Mouse (Mus musculus): ENCODE measurements at regions not wholly inside any gene's neighbourhood (a gene's known extent, or its start where the extent isn't known, plus 50 kb on each side); places are given as distances from the start of the nearest gene placed in this dataset.

- H3K27me3 ChIP-seq (ENCODE audit: control insufficient read depth, insufficient read depth, low read length) = no peaks in the 10 kb centered on the region
- no peaks in the 10 kb centered on the region for H3K36me3 ChIP-seq (ENCODE audit: control insufficient read depth, insufficient read depth, low read length)
- no peaks in the 10 kb centered on the region for H3K4me1 ChIP-seq (ENCODE audit: control insufficient read depth, insufficient read depth, insufficient read length, low read length)
- no peak overlapping the region for H3K4me3 ChIP-seq (ENCODE audit: low read depth, low read length)
- no peak overlapping the region for H3K27ac ChIP-seq (ENCODE audit: insufficient read depth, low read depth, low read length)
- WGBS = 51% methylated on average over 3 of the region's 3 CpGs
- no peak for TF ChIP-seq POLR2A (IDR thresholded peaks at IDR 0.05; ENCODE audit: low read depth, low read length)
Measured at GRCm38 (mm10) chr12:45125866-45126265, 51.4 kb upstream of the Stxbp6 start.
